Mouse (Mus musculus): ENCODE results near the gene Slco1a6. TPM values are rescaled to one million over a fixed set of nuclear protein-coding genes. Genes with fewer than 3 reads are reported as not detected.
"Not testable (repeated sequence)": the region's sequence is repeated elsewhere in the genome, so short reads cannot be mapped to it uniquely, and the experiment has no call there.

Slco1a6 gene
- 0.26 and 0.60 TPM in 2 replicates for polyA plus RNA-seq (2015; fragmentation: Nextera tagmentation; extraction: Ambion mirVana)

DNA sequence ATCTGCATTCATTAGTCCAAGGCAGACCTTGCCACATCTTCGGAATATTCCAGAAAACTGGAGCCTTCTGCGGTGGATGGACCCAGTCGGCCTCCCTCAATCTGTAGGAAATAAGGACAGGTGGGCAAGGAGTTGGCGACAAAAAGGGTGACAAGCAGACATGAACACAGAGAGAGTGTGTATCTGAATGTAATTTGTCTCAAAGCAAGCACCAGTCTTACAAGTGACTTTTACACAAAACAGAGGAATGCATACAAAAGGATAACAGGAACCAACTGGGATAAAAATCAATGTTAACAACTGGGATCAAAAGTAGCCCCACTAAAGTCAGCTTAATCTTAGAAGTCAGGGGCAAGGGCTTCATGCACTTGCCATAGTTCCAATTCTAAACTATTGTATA, at the start of gene Slco1a6:
TSS of gene Slco1a6 (minus strand) at position 101 of the 400 bp plus-strand sequence.
- no peaks in the 10 kb centered on the region for H3K27me3 ChIP-seq (replicated peaks; ENCODE audit: control insufficient read depth, insufficient read depth, low read length)
- H3K9me3 ChIP-seq (ENCODE audit: control insufficient read depth, low read length), result no peaks in the 10 kb centered on the region
- H3K27ac ChIP-seq (ENCODE audit: low read length), result no peak within 1 kb of the TSS
- ATAC-seq, result no peak
- no peak within 1 kb of the TSS for H3K9ac ChIP-seq (replicated peaks; ENCODE audit: low read depth, low read length)
- no peaks in the 10 kb centered on the region for H3K4me1 ChIP-seq (replicated peaks; ENCODE audit: control insufficient read depth, insufficient read depth, low read length)
- no peak within 1 kb of the TSS for H3K4me2 ChIP-seq (ENCODE audit: low read length)
- WGBS, result 92% methylated on average over 4 of the region's 4 CpGs
- no peaks in the 10 kb centered on the region for H3K36me3 ChIP-seq (ENCODE audit: control insufficient read depth, insufficient read depth)
- H3K4me3 ChIP-seq (replicated peaks; ENCODE audit: low read length), result no peak within 1 kb of the TSS

DNA sequence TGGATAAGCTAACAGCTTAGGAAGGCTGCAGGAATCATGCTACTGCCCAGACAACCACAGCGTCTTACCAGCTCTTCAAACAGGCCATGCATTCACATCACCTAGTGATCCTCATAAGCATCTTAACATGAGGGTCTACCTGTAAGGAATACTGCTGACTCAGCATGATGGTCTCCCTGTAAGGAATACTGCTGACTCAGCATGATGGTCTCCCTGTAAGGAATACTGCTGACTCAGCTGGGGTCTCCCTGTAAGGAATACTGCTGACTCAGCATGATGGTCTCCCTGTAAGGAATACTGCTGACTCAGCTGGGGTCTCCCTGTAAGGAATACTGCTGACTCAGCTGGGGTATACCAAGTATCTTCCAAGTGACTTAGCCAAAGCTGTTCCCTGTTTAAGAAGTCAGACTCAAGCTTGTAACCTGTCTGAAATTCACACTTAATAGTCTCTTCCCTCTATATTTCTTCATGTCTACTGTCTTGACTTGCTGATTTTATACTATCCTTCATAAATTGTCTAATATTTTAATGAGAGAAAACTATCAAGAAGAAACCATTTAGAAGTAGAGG, 42.5 kb upstream of the Slco1a6 start:
- H3K4me3 ChIP-seq (replicated peaks; ENCODE audit: low read length); H3K4me2 ChIP-seq (ENCODE audit: low read length); H3K27ac ChIP-seq (ENCODE audit: low read length); H3K4me1 ChIP-seq (replicated peaks; ENCODE audit: control insufficient read depth, insufficient read depth, low read length); ATAC-seq; H3K36me3 ChIP-seq (ENCODE audit: control insufficient read depth, insufficient read depth); H3K9ac ChIP-seq (replicated peaks; ENCODE audit: low read depth, low read length); H3K9me3 ChIP-seq (ENCODE audit: control insufficient read depth, low read length); H3K27me3 ChIP-seq (replicated peaks; ENCODE audit: control insufficient read depth, insufficient read depth, low read length): not testable (repeated sequence)
- WGBS, result 94% methylated on average over 1 of the region's 1 CpGs

DNA sequence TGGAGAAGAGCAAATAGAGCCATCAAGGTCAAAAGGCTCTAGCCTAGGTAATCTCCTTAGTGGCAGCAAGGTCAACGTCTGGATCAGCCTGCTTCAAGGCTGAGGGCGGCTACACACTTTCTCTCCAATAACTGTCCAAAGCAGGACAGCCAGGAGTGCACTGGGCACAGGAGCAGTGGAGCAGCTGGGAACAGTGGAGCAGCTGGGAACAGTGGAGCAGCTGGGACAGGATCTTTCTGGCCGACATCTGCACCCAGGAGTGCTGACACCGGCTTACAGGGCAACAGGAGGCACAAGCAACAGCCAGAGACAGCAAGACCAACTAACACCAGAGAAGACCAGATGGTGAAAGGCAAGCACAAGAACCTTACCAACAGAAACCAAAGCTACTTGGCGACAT, 36.7 kb upstream of the Slco1a6 start:
- Histone ChIP-seq H3K4me3 (replicated peaks; ENCODE audit: low read length) (no peak overlapping the region), H3K27me3 (replicated peaks; ENCODE audit: control insufficient read depth, insufficient read depth, low read length) (no peaks in the 10 kb centered on the region), H3K4me2 (ENCODE audit: low read length) (no peak overlapping the region), H3K4me1 (replicated peaks; ENCODE audit: control insufficient read depth, insufficient read depth, low read length) (no peaks in the 10 kb centered on the region), H3K27ac (ENCODE audit: low read length) (no peak overlapping the region), H3K36me3 (ENCODE audit: control insufficient read depth, insufficient read depth) (no peaks in the 10 kb centered on the region), H3K9ac (replicated peaks; ENCODE audit: low read depth, low read length) (no peak overlapping the region), H3K9me3 (ENCODE audit: control insufficient read depth, low read length) (no peaks in the 10 kb centered on the region)
- ATAC-seq, result no peak
- 90% methylated on average over 5 of the region's 5 CpGs for WGBS

DNA sequence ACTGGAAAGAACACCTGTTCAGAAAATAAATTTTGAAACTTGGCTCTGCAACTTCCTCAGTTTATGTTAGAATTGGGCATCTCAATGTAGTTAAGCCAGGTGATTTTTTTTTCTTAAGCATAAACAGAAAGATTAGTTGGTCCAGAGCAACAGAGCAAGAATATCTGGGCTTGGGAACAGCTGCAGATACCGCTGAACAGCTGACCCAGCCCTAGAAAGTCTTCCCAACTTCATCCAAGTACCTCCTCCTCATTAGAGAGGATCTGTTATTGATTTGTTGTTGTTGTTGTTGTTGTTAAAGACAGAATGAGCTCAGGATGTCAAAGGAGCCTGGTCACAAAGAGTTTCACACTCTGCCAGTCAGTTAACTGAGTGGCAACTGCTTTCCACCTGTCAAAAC, 31.1 kb upstream of the Slco1a6 start:
- WGBS, result 71% methylated on average over 1 of the region's 1 CpGs
- H3K9ac ChIP-seq (replicated peaks; ENCODE audit: low read depth, low read length), result no peak overlapping the region
- no peaks in the 10 kb centered on the region for H3K4me1 ChIP-seq (replicated peaks; ENCODE audit: control insufficient read depth, insufficient read depth, low read length)
- H3K4me2 ChIP-seq (ENCODE audit: low read length), result no peak overlapping the region
- H3K27me3 ChIP-seq (replicated peaks; ENCODE audit: control insufficient read depth, insufficient read depth, low read length), result no peaks in the 10 kb centered on the region
- ATAC-seq, result no peak
- no peak overlapping the region for H3K4me3 ChIP-seq (replicated peaks; ENCODE audit: low read length)
- no peaks in the 10 kb centered on the region for H3K9me3 ChIP-seq (ENCODE audit: control insufficient read depth, low read length)
- H3K36me3 ChIP-seq (ENCODE audit: control insufficient read depth, insufficient read depth), result no peaks in the 10 kb centered on the region
- H3K27ac ChIP-seq (ENCODE audit: low read length), result no peak overlapping the region

DNA sequence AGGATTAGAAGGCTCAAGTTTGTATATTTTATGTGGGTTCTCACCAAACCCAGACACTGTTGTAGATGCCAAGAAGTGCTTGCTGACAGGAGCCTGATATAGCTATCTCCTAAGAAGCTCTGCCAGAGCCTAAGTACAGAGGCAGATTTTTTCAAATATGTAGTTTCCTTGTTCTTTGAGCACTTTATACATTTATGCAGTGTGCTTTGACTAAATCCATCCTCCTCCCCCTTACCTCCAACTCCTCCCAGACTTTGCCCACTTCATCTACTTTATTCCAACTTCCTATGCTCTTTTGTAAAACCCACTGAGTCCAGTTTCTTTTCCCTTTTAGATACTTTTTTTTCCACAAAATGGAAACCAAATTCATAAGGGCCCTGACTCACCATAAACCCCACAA, 11.8 kb upstream of the Slco1a6 start:
- Histone ChIP-seq H3K27ac (ENCODE audit: low read length) (no peak overlapping the region), H3K4me3 (replicated peaks; ENCODE audit: low read length) (no peak overlapping the region), H3K9ac (replicated peaks; ENCODE audit: low read depth, low read length) (no peak overlapping the region), H3K4me2 (ENCODE audit: low read length) (no peak overlapping the region), H3K27me3 (replicated peaks; ENCODE audit: control insufficient read depth, insufficient read depth, low read length) (no peaks in the 10 kb centered on the region), H3K4me1 (replicated peaks; ENCODE audit: control insufficient read depth, insufficient read depth, low read length) (no peaks in the 10 kb centered on the region), H3K9me3 (ENCODE audit: control insufficient read depth, low read length) (no peaks in the 10 kb centered on the region), H3K36me3 (ENCODE audit: control insufficient read depth, insufficient read depth) (no peaks in the 10 kb centered on the region)
- no peak for ATAC-seq

DNA sequence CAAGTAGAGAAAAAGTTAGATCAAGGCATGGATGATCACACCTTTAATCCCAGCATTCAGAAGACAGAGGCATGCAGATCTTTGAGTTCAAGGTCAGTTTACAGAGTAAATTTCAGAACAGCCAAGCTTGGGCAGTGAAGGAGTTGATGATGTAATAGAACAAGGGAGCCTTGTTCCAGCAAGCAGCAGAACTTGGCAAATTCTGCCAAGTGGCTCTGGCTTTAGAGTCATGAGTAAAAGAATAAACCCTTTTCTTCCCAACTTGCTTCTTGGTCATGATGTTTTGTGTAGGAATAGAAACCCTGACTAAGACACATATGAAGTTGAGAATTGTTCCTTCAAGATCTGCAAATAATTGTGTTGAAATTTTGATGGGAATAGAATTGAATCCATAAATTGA, 3.5 kb upstream of the Slco1a6 start:
- H3K4me3 ChIP-seq (replicated peaks; ENCODE audit: low read length), result no peak overlapping the region
- H3K9me3 ChIP-seq (ENCODE audit: control insufficient read depth, low read length), result no peaks in the 10 kb centered on the region
- H3K27me3 ChIP-seq (replicated peaks; ENCODE audit: control insufficient read depth, insufficient read depth, low read length), result no peaks in the 10 kb centered on the region
- no peak overlapping the region for H3K27ac ChIP-seq (ENCODE audit: low read length)
- no peak overlapping the region for H3K4me2 ChIP-seq (ENCODE audit: low read length)
- no peaks in the 10 kb centered on the region for H3K36me3 ChIP-seq (ENCODE audit: control insufficient read depth, insufficient read depth)
- no peak for ATAC-seq
- no peaks in the 10 kb centered on the region for H3K4me1 ChIP-seq (replicated peaks; ENCODE audit: control insufficient read depth, insufficient read depth, low read length)
- no peak overlapping the region for H3K9ac ChIP-seq (replicated peaks; ENCODE audit: low read depth, low read length)

DNA sequence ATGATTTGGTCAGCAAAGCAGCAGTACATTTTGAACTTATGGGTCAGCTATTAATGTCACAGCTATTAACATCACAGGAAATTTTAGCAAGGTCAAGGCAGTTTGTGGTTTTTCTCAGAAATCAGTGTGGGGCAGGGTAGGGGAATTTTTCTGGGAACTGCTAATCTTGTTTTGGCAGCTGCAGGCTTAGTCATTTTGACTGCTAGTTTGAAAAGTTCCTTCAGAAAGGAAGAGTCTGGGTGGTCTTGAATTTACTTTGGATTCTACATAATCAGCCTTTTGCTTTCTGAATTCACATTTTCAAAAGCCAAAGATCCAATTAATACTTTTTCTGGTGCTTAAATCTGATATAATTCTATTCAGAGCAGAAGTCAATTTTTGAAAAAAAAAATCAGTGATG, 1.4 kb upstream of the Slco1a6 start:
- ATAC-seq, result no peak
- Histone ChIP-seq H3K9me3 (ENCODE audit: control insufficient read depth, low read length) (no peaks in the 10 kb centered on the region), H3K9ac (replicated peaks; ENCODE audit: low read depth, low read length) (no peak overlapping the region), H3K36me3 (ENCODE audit: control insufficient read depth, insufficient read depth) (no peaks in the 10 kb centered on the region), H3K4me1 (replicated peaks; ENCODE audit: control insufficient read depth, insufficient read depth, low read length) (no peaks in the 10 kb centered on the region), H3K27me3 (replicated peaks; ENCODE audit: control insufficient read depth, insufficient read depth, low read length) (no peaks in the 10 kb centered on the region), H3K27ac (ENCODE audit: low read length) (no peak overlapping the region), H3K4me3 (replicated peaks; ENCODE audit: low read length) (no peak overlapping the region), H3K4me2 (ENCODE audit: low read length) (no peak overlapping the region)

DNA sequence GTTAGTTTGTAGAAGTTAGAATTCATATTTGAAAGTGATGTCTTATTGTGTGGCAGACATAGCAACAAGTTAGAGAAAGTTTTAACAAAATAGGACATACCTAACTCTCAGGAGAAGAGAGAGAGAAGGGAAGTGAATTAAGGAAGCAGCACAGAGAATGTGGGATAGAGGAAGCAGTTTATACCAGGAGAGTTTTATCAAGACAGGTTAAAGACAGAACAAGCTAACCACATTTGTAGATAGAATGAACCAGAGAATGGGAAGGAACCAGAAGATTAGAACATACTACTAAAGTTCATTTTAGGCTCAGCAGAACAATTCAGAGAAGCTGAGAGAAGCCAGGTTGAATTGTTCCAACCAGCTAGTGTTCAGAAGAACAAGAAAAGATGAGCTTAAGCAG, 7.8 kb downstream of the Slco1a6 start:
- Histone ChIP-seq H3K4me3 (replicated peaks; ENCODE audit: low read length) (no peak overlapping the region), H3K9ac (replicated peaks; ENCODE audit: low read depth, low read length) (no peak overlapping the region), H3K27me3 (replicated peaks; ENCODE audit: control insufficient read depth, insufficient read depth, low read length) (no peaks in the 10 kb centered on the region), H3K4me2 (ENCODE audit: low read length) (no peak overlapping the region), H3K36me3 (ENCODE audit: control insufficient read depth, insufficient read depth) (no peaks in the 10 kb centered on the region), H3K27ac (ENCODE audit: low read length) (no peak overlapping the region), H3K9me3 (ENCODE audit: control insufficient read depth, low read length) (no peaks in the 10 kb centered on the region), H3K4me1 (replicated peaks; ENCODE audit: control insufficient read depth, insufficient read depth, low read length) (no peaks in the 10 kb centered on the region)
- ATAC-seq, result no peak

DNA sequence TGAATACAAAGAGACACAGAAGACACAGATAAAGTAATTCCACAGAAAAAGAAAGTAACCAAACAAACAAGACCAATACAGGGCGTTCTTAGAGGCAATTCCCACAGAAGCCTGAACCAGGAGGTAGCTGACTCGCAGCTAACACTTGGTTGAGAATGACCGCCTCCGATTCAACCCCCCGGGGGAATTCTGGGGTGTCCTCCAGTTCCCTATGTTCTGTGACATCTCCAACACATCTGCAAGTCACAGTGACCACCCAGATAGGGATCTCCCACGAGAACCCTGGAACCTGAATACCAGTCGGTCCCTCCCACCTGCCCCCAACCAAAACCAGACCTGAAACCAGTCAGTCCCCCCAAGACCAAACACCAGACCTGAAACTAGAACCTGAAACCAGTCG, 14.1 kb downstream of the Slco1a6 start:
- Histone ChIP-seq H3K4me2 (ENCODE audit: low read length) (no peak overlapping the region), H3K36me3 (ENCODE audit: control insufficient read depth, insufficient read depth) (no peaks in the 10 kb centered on the region), H3K4me1 (replicated peaks; ENCODE audit: control insufficient read depth, insufficient read depth, low read length) (no peaks in the 10 kb centered on the region), H3K4me3 (replicated peaks; ENCODE audit: low read length) (no peak overlapping the region), H3K27ac (ENCODE audit: low read length) (no peak overlapping the region), H3K9me3 (ENCODE audit: control insufficient read depth, low read length) (no peaks in the 10 kb centered on the region), H3K27me3 (replicated peaks; ENCODE audit: control insufficient read depth, insufficient read depth, low read length) (no peaks in the 10 kb centered on the region), H3K9ac (replicated peaks; ENCODE audit: low read depth, low read length) (no peak overlapping the region)
- no peak for ATAC-seq
- WGBS, result 89% methylated on average over 8 of the region's 8 CpGs

DNA sequence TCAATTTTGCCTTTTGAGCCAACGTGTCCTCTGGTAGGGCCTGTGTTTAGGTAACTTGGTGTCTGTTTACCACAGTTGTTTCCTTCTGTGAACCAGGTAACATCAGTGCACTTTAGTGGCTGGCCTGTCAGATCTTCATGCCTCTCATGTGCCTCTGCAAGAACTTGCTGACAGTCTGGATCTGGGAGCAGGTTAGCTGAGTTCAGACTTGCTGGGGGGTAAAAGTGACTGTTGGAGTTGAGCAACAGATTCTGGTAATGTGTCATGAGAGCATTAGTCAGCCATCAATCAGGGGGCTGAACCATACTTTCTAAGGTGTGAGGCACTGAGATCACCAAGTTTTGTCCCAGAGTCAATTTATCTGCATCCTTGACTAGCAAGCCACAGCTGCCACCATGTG, 16.4 kb downstream of the Slco1a6 start:
- Histone ChIP-seq H3K9me3 (ENCODE audit: control insufficient read depth, low read length) (no peaks in the 10 kb centered on the region), H3K36me3 (ENCODE audit: control insufficient read depth, insufficient read depth) (no peaks in the 10 kb centered on the region), H3K4me2 (ENCODE audit: low read length) (no peak overlapping the region), H3K9ac (replicated peaks; ENCODE audit: low read depth, low read length) (no peak overlapping the region), H3K4me3 (replicated peaks; ENCODE audit: low read length) (no peak overlapping the region), H3K27ac (ENCODE audit: low read length) (no peak overlapping the region), H3K4me1 (replicated peaks; ENCODE audit: control insufficient read depth, insufficient read depth, low read length) (no peaks in the 10 kb centered on the region), H3K27me3 (replicated peaks; ENCODE audit: control insufficient read depth, insufficient read depth, low read length) (no peaks in the 10 kb centered on the region)
- 89% methylated on average over 1 of the region's 1 CpGs for WGBS
- ATAC-seq, result no peak
